Mouse (Mus musculus): ENCODE results near the gene Per1.

DNA sequence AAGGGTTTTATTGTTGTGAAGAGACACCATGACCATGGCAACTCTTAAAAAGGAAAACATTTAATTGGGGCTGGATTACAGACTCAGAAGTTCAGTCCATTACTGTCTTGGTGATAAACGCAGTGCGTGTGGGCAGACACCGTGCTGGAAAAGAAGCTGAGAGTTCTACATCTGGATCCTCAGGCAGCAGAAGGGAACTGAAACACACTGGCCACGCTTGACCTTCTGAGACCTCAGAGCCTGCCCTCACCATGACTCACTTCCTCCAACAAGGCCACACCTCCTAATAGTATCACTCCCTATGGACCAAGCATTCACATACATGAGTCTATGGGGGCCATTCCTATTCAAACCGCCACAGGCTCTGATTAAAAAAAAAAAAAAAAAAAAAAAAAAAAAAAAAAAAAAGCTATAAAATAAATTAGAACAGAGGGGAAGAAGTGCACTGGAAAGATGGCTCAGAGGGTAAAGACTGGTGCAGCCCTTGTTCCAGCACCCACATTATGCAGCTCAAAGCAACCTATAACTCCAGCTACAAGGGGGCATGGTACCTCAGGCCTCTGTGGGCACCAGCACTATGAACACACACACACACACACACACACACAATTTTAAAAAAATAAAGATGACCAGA lies 16.1 kb upstream of the Per1 start:
- no peak for TF ChIP-seq GATA1 (IDR thresholded peaks at IDR 0.05; ENCODE audit: borderline replicate concordance, low read length)
- no peak for TF ChIP-seq FLI1 (IDR thresholded peaks at IDR 0.05; ENCODE audit: low read length)
